Mouse (Mus musculus): ENCODE results near the gene Il10.

DNA sequence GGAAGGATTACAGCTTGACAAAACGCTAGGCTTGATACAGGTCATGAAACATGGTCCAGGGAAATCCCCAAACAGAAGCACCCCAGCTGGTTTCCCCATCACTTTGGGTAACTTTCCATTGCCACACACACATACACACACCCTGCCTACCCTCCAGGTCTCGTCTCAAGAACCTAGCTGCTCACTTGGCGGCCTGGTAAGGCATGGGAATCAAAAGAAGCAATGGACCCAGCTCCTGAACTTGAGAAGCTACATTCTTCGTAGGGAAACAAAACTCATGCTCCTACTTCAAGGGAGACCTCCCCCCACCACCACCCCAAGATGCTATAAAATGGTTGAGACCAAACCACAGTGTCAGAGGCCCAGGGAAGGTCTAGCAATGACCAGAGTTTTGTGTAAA lies 19.9 kb upstream of the Il10 start:
- TF ChIP-seq CTCF (IDR thresholded peaks at IDR 0.05) (no peak), POLR2A (IDR thresholded peaks at IDR 0.05; ENCODE audit: insufficient read depth, low read depth, low read length) (no peak)

Data from heart, adult 2 months (tissue).